Mouse (Mus musculus): ENCODE measurements around the gene Klf7. TPM values are rescaled to one million over a fixed set of nuclear protein-coding genes. Genes with fewer than 3 reads are reported as not detected.

Klf7 gene
- total RNA-seq, 2 experiments from 2014 or later, result 7.6 to 12.6 TPM

GRCm38 (mm10) chr1:64000597-64000996 is 121.5 kb downstream of the Klf7 start:
- no peak for TF ChIP-seq CTCF (IDR thresholded peaks at IDR 0.05)
- Histone ChIP-seq H3K27ac (no peak overlapping the region), H3K4me3 (no peak overlapping the region)
- DNase-seq, result no peak
- intact Hi-C loops (cut with DNase I), result no loop called here

DNA sequence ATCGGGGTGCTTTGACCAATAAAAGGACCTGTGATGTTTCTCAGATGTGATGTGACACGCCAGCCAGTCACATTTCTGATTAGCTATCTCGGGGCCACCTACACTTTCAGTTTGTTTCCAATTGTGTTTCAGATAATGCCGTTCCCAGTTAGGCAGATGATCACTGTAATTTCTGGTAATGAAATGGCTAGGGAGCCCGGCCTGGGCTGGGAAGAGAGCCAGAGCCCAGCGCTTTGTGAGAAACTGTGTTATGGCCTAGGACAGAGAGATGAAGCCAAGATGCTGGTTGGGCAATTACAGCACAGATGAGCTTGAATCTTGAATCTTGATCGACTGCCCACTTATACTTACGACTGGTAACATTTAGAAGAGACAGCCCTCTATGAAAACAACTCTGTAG is 122.6 kb downstream of the Klf7 start:
- Histone ChIP-seq H3K27ac (peak overlapping the region; percentile 58), H3K4me3 (no peak overlapping the region)
- DNase-seq, result peak; percentile 72
- intact Hi-C loops (cut with DNase I), result loop anchor here (5.0 kb wide), 1 partner anchor 123 kb away; the partner anchor contains the start of gene Klf7
- no peak for TF ChIP-seq CTCF (IDR thresholded peaks at IDR 0.05)

GRCm38 (mm10) chr1:63998901-63999300 is 123.2 kb downstream of the Klf7 start:
- no peak for TF ChIP-seq CTCF (IDR thresholded peaks at IDR 0.05)
- no peak overlapping the region for H3K4me3 ChIP-seq
- intact Hi-C loops (cut with DNase I), result loop anchor here (5.0 kb wide), 1 partner anchor 123 kb away; the partner anchor contains the start of gene Klf7
- H3K27ac ChIP-seq, result peak overlapping the region; percentile 58
- DNase-seq, result no peak

GRCm38 (mm10) chr1:63998139-63998538 is 123.9 kb downstream of the Klf7 start:
- intact Hi-C loops (cut with DNase I), result loop anchor here (5.0 kb wide), 1 partner anchor 124 kb away; the partner anchor contains the start of gene Klf7
- H3K4me3 ChIP-seq, result no peak overlapping the region
- DNase-seq, result no peak
- peak; percentile 30; the same call in 1 of the 2 replicates for TF ChIP-seq CTCF (IDR thresholded peaks at IDR 0.05)
- H3K27ac ChIP-seq, result no peak overlapping the region

DNA sequence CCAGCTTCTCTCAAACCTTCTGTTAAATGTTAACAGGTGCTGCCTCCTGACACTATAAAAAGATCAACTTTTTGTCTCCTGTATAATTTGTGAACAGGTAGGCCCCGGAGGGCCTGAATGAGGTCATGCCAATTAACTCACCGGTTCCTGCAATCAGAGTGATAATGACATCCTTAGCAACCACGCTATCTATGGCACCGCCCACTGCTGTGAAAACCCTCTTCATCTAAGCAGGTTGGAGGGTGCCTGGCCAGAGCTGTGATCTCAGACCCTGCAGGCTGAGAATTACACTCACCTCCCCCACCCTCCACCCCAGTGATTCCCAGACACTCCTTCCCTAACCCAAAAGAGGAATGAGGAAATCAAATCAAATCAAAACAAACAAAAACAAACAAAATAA is 126.3 kb downstream of the Klf7 start:
- Histone ChIP-seq H3K27ac (peak overlapping the region; percentile 73), H3K4me3 (no peak overlapping the region)
- no peak for TF ChIP-seq CTCF (IDR thresholded peaks at IDR 0.05)
- intact Hi-C loops (cut with DNase I), result loop anchor here (5.0 kb wide), 1 partner anchor 126 kb away; the partner anchor contains the start of gene Klf7
- DNase-seq, result no peak

DNA sequence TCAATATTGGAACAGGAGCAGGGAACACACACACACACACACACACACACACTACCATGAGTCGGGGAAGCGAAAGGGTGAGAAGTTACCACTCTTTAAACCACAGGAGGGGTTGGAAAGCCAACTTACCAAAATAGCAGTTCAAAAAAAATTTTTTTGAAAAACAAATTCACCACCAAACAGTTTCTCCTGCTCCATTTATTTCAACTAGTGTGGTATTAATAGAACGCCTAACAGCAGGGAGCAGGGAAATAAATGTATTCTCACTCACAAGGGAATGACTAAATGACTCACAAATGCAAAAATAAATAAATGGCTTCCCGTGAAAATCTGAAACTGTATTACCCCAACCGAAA is 127.0 kb downstream of the Klf7 start:
- no peak for TF ChIP-seq CTCF (IDR thresholded peaks at IDR 0.05)
- DNase-seq, result no peak
- Histone ChIP-seq H3K4me3 (no peak overlapping the region), H3K27ac (peak overlapping the region; percentile 73)
- intact Hi-C loops (cut with DNase I), result loop anchor here (5.0 kb wide), 1 partner anchor 127 kb away; the partner anchor contains the start of gene Klf7

DNA sequence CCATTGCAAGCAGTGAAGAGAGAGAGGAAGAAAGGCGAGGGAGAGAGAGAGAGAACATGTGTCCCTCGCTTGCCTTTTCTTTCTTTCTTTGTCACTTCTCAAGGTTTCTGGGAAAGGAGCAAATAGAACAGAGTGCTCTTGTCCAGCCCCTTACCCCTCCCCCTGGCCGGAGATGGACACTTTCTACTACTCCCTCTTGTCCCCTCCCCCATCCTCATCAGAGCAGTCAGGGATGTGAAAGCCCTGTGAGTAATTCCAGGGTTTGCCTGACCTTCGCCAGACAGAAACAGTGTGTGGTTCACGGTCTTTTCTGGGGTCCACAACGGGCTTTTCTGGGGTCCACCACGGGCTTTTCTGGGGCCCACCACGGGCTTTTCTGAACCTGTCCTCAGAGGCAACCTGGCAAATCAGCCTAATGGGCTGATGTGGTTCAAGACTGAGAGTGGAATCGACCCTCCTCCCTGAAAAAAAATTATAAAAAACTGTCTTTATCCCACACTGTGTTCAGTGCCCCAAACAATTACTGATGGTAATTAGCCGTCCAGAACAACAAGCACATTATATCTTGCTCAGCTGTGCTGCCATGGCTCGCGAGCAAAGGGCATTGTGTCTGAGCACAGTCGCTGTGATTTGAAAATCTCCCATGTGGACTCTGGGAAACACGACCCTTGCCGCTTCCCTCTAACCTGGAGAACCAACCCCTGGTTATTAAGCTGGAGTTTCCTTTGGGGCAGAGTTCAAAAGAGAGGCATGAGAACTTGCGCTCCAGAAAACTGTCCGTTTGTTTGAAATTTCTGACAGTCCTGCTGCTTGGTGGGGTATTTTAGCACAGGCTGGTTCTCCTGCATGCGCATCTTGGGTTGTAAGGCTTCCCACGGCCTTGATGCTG is 127.6 kb downstream of the Klf7 start:
- Histone ChIP-seq H3K27ac (peak overlapping the region; percentile 73), H3K4me3 (no peak overlapping the region; the same call in 1 of the 2 replicates)
- intact Hi-C loops (cut with DNase I), result loop anchor here (5.0 kb wide), 1 partner anchor 128 kb away; the partner anchor contains the start of gene Klf7
- no peak for TF ChIP-seq CTCF (IDR thresholded peaks at IDR 0.05)
- peak; percentile 44 for DNase-seq

DNA sequence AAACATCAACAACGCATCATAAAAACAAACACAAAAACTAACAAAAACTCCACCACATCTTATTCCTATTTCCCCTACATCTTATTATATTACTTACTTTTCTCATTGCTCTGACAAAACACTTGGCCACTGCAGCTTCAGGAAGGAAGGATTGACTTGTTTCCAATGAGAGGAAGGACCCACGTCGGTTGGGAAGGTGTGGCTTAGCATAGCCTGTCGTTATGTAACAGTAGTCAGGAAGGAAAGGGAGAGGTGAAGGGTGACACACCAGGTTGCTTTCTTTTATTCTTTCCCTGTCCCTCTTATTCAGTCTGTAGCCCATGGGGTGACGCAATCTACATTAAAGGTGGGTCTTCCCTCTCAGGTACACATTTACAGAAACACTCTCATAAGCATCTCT is 129.6 kb downstream of the Klf7 start:
- TF ChIP-seq CTCF (IDR thresholded peaks at IDR 0.05), result no peak
- H3K27ac ChIP-seq, result no peak overlapping the region
- no peak overlapping the region for H3K4me3 ChIP-seq
- no peak for DNase-seq
- intact Hi-C loops (cut with DNase I), result no loop called here

- Histone ChIP-seq H3K27ac (no peak overlapping the region), H3K4me3 (no peak overlapping the region)
- intact Hi-C loops (cut with DNase I), result no loop called here
- no peak for TF ChIP-seq CTCF (IDR thresholded peaks at IDR 0.05)
- DNase-seq, result no peak
These were observed 131.7 kb downstream of the Klf7 start for GRCm38 (mm10) chr1:63990416-63990815.

DNA sequence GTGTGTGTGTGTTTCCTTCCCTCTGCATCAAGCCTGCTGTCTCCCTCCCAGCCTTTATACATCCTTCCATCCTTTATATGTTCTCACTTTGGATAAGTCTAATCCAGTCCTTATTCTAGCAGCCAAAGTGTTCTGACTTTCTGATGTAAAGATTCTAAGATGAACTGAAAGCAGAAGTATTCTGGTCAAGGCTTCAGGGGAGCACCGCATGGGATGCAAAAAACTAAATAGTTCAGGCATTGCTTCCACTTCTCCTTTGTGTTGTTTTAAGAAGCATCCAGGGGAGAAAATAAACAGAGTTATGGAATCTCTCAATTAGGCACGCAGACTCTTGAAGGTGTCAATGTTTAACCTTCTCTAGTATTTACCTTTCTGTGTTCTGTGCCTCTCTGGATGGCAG is 141.3 kb downstream of the Klf7 start:
- DNase-seq, result no peak
- no peak overlapping the region for H3K4me3 ChIP-seq
- TF ChIP-seq CTCF (IDR thresholded peaks at IDR 0.05), result no peak
- H3K27ac ChIP-seq, result no peak overlapping the region
- intact Hi-C loops (cut with DNase I), result no loop called here

Small RNA genes within 50 kb of the gene (microRNA-seq; reads per million reads assigned to microRNA genes)
- not detected for gene Mir6899
